Mouse (Mus musculus) testis, postnatal 10 days (tissue): ENCODE data around the gene Igfbp1.

ENCODE experiments used
- DNase-seq: peaks from one replicate; pipeline ENCODE4 v3.0.0; 2021; ENCODE audit warnings: low spot score

Gene Igfbp1

GRCm38 (mm10) chr11:7197491-7197941 lies at the start of gene Igfbp1:
Gene Igfbp1, plus strand, starts transcription at chr11:7197782.
- no peak for DNase-seq

- DNase-seq = no peak
These were observed 49.6 kb upstream of the Igfbp1 start for GRCm38 (mm10) chr11:7147945-7148344.

DNA sequence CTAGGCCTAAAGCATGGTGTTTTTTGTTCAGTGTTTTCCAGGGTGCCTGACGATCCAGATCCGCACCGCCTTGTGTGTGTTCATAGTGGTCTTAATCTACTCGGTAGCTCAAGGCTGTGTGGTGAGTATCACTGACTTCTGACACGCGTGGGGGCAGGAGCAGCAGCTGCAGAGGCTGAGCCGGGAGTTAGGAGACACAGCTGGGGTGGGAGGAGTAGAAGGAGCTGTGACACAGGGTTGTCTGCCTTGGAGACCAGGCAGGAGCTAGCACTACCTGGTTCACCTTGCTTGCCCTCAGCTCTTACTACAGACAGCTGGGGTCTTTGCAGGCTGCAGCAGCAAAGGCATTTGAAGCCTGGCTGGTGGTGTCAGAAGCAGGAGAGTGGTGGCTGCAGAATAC lies 48.1 kb upstream of the Igfbp1 start:
- DNase-seq = no peak

DNA sequence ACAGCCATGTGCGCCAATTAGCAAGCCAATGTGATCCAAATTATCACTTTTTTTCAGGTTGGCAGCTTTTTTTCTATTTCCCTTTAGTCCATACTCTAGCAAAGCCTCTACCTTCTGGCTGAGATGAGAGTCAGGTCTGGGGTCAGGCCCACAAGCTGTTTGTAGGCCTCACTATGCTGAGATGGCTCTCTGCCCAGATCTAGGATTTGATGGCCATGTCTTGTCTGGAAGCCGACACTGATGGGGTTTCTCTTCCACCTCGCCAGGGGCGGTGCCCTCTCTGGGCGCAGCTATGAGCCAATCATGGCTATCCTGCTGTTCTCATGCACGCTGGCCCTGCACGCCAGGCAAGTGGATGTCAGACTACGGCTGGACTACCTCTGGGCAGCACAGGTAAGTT lies 47.1 kb upstream of the Igfbp1 start:
- DNase-seq = no peak

GRCm38 (mm10) chr11:7152371-7152770 lies 45.2 kb upstream of the Igfbp1 start:
- no peak for DNase-seq

GRCm38 (mm10) chr11:7153081-7153480 lies 44.5 kb upstream of the Igfbp1 start:
- no peak for DNase-seq

GRCm38 (mm10) chr11:7156427-7156826 lies 41.2 kb upstream of the Igfbp1 start:
- DNase-seq = no peak

DNA sequence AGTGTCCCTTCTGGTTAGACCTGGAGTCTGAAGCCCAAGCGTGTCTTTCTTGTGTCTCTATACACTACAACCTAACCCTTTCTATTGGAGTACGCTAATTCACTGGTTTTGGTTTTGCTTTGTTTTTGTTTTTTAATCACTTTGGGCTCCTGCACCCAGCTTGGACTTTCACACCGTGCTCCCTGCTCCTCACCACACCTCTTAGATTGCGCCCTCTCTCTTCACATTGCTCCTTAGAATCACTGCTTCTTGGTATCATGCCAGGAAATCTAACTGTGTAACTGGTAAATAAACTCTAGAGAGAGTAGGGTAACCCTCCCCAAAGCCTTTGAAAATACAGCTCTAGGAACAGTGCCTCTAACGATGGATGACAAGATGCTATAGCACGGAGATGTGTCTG lies 39.4 kb upstream of the Igfbp1 start:
- no peak for DNase-seq

- no peak for DNase-seq
These were observed 37.4 kb upstream of the Igfbp1 start for GRCm38 (mm10) chr11:7160146-7160545.

GRCm38 (mm10) chr11:7160637-7161101 lies 36.9 kb upstream of the Igfbp1 start:
- DNase-seq = no peak

GRCm38 (mm10) chr11:7161502-7162174 lies 35.9 kb upstream of the Igfbp1 start:
- no peak for DNase-seq

DNA sequence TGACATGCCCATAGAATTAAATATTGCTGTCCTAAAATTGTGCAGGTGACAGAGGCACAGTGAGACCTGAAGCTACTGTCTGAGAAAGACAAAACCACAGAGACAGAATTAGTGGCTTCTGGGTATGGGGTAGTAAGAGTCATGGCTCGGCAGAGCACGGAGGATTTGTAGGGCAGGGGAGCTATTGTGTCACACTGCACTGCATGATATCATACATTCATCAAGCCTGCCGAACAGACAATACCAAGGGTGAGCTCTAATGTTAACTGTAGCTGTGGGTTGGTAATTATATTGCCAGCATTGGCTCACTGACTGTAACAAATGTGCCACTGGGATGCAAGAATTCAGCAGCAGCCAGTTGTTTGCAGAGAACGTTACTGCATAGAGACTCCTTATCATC lies 33.2 kb upstream of the Igfbp1 start:
- no peak for DNase-seq

- no peak for DNase-seq
These were observed 27.9 kb upstream of the Igfbp1 start for GRCm38 (mm10) chr11:7169645-7170044.

- DNase-seq = no peak
These were observed 23.9 kb upstream of the Igfbp1 start for GRCm38 (mm10) chr11:7173664-7174063.

- no peak for DNase-seq
These were observed 18.9 kb upstream of the Igfbp1 start for GRCm38 (mm10) chr11:7178724-7179123.

DNA sequence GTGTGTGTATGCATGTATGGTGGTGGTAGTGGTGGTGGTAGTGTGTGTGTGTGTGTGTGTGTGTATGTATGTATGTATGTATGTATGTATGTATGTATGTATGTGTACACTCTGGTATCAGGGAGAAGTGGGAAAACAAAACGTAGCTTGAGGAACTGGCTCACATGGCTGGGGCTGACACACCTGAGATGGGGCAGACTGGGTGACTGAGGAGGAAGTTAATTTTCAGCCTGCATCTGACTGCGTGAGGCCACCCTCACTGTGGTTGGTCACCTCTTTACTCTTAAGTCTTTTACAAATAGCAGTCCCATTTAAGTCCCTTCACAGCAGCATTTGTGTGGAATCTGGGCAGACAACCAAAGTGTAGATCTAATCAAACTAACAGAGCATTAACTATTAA lies 18.3 kb upstream of the Igfbp1 start:
- no peak for DNase-seq

- no peak for DNase-seq
These were observed 15.1 kb upstream of the Igfbp1 start for GRCm38 (mm10) chr11:7182409-7183042.

GRCm38 (mm10) chr11:7184420-7184819 lies 13.2 kb upstream of the Igfbp1 start:
- DNase-seq = no peak

GRCm38 (mm10) chr11:7187472-7187871 lies 10.1 kb upstream of the Igfbp1 start:
- no peak for DNase-seq

DNA sequence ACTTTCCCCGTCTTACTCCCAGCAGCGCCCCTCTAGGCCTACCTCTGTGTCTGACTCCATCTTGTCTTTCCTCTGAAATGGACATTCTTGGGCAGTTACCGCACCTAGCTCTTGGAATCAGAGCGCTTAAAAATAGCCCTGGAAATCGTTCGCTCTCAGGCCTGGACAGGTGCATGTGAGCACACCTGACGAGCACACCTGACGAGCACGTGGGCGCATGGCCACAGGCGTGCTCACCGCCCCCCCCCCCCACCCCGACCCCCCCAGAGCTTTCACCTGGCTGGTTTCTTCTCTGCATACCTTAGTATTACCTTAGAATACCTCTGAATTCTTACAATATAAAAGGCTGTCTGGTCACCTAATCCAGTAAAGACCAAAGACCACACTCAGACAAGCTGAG lies 9.1 kb upstream of the Igfbp1 start, which contains the start of gene Gm11985:
Gm11985 (minus strand) TSS at position 101 of the 400 bp plus-strand sequence.
- DNase-seq = no peak

DNA sequence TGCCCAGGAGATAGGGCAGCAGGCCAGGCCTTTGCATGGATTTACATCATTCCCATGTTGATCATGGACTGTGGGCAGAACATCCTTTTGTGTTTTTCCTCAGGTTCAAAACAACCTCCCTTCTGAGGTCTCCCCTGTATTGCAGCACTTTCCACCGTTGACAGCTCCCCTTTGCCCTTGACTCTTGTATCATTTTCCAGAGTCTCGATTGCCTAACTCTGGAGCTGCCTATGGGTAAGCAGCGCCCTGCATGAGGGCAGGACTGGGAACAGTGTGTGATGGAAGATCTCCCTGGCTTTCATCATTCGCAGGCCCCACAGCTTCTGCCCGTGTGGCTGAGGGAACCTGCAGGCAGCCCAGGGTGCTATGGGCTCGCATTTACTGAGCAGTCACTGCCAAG lies 4.9 kb upstream of the Igfbp1 start:
- DNase-seq = no peak

DNA sequence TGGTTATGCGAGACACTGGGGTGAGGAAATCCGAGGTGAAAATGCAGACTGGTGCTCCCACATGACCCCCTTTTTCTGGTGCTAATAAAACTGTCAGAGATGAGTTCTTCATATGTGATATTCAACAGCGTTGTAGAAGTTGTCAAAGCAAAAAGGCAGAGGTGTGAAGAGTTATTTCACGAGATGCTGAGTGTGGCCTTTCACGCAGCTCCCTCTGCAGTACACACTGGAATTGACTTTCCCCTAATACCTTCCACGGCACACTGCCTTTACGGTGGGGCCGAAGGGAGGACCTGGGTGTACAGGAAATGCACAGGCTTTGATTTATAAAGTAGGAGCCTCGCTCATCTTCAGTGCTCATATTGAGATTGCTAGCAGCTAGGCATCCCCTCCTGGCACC lies 4.4 kb upstream of the Igfbp1 start:
- DNase-seq = no peak

DNA sequence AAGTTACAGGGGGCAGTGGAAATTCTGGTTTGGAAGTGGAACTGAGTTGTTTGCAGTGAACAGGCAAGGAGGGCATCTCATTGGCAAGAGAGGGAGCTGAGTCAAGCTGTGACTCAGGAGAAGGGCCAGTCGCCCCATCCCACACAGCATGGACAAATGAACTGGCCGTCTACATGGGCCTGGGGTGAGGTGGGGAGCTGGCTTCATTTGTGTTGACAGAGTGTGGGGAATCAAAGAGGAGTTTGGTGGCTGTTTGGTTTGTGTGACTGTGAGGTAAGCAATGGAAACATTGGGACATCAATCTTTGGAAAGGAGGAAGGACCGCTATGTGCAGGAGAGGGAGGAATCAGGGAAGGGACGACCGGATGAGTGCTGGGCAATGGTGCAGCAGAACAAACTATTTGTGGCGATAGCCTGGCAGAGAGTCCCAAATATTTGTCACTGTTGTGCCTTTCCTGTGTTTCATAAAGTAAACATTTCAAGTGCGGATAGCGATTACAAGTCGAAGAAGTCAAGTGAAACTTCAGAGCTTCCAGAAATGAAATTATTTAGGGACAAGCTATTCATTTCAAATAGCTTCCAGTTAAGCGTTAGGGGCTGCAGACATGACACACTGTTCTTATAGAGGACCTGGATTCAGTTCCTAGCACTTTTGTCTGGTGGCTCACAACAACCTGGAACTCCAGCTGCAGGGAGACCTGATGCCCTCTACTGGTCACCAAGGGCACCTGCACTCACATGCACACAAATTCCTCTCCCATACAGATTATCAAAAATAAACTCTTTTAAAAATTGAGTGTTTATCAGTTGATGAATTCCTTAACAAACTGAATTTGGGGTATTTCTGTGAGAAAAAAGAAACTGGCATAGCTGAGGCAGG lies 2.9 kb upstream of the Igfbp1 start:
- DNase-seq = no peak
